Mouse (Mus musculus): ENCODE measurements around the gene Tfdp1.
"Not testable (repeated sequence)": the region's sequence is repeated elsewhere in the genome, so short reads cannot be mapped to it uniquely, and the experiment has no call there.

The Tfdp1 gene

DNA sequence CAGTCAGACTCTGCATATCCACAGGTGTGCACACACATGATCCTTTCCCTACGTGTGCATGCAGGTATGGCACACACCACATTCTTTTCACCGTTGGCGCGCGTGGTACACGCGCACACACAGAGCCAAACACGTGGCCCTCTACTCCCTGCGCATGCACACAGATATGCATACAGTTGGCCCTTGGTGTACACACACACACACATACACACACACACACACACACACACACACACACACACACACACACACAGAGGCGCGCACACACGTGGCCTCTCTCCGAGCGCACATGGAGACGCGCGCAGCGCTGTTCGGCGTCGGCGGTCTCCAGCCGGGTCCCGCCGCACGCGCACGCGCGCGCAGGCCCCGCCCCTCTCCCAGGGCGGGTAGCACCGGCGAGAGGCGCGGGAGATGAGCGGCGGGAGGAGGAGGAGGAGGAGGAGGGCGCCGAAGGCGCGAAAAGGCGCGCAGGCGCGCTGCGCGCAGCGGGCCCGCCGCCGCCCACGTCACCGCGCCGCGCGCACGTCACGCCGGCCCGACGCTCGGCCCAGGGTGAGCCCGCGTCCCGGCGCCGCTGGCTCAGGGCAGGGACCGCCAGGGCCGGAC lies at the start of gene Tfdp1:
Gene Tfdp1, plus strand, starts transcription at position 497 of the 606 bp plus-strand sequence.
- peak; percentile 81 to 87 for DNase-seq

DNA sequence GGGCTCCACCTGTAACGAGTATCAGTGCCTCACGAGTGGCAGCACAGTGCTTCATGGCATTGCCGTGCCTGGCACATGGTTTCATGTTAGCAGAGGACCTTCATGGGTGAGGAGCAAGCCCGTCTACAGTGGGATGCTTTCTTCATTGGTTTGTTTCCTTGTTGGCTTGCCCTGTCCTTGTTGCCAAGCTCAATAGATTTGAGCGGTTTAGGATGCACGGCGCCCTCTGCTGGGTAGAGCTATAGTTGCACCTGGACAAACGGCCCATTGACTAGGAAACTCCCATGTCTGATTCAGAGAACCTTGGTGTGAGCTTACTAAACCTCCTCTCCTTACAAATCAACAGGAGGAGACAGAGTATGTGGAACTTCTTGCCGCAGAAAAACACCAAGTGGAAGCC lies 46.2 kb upstream of the Tfdp1 start:
- peak; percentile 67 to 88 for DNase-seq

DNA sequence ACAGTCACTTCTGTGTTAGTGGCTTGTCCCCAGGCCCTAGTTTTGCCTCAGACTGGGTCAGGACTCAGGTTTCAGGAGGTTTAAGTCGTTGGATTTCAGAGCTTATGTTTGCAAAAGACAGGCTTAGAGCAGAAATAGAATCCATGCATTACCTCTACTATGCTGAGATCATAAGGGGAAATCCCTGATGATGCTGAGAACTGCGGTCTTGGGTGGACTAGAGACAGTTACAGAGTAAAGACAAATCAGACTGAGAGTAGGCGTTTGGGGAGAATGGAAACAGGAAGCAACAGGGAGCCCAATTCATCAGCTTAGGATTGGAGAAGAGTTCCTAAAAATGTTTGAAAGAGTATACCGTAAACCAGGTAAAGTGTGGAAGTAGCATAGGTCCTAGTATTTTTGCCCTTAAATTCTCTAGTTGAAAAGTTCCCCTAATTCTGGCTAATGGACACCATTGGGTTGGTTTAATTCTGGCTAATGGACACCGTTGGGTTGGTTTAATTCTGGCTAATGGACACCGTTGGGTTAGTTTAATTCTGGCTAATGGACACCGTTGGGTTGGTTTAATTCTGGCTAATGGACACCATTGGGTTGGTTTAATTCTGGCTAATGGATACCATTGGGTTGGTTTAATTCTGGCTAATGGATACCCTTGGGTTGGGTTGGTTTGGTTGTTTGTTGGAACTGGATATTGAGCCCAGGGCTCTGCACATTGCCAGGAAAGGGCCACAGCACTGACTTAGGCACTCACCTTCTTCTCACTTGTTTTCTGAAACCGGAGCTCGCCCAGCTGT lies 44.7 kb upstream of the Tfdp1 start:
- peak; percentile 12 to 26 for DNase-seq

DNA sequence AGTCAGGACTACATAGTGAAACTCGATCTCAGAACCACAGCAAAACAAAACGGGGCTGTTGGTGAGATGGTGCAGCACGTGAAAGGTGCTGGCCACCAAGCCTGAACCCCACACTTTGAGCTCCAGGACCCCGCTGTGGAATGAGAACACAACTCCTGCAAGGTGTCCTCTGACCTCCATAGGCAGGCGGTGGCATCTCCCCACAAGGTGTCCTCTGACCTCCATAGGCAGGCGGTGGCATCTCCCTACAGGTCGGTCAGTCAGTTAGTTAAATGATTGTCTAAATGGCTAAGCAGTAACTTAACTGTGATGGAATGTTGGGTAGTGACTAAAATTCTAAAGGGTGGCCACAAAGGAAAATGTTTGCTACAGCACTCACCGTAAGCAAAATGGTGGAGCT lies 39.0 kb upstream of the Tfdp1 start:
- peak; percentile 17 to 35 for DNase-seq

DNA sequence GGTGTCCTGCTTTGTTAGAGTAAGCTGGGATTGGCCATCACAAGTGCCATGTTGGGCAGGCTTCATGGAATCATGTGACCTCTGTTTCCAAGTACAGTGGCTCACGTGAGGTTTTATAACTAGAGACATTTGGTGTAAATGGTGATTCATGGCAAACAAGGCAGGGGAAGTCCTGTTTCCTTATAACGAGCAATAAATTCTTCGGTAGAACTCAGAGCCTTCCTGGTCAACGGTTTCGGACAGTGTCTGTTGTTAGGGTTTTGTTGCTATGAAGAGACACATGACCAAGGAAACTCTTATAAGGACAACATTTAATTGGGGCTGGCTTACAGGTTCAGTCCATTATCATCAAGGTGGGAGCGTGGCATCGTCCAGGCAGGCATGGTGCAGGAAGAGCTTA lies 37.5 kb upstream of the Tfdp1 start:
- DNase-seq: no peak

DNA sequence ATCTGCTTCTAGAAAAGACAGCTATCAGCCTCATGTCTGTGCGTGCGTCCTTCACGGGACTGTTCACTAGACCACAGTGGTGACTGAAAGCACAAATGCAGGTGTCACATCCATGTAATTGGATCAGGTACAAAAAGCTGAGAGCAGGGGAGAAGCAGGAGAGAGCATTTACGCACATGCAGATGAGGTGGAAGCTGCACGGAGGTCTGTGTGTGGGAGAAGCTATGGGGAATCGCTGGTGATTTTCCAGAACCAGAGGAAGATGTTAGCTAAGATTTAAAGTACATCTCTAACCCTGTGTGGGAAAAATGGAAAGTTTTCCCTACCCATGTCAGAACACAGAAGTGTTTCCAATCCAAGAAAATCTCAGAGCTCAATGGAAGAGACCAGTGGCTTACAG lies 33.1 kb upstream of the Tfdp1 start:
- no peak for DNase-seq

DNA sequence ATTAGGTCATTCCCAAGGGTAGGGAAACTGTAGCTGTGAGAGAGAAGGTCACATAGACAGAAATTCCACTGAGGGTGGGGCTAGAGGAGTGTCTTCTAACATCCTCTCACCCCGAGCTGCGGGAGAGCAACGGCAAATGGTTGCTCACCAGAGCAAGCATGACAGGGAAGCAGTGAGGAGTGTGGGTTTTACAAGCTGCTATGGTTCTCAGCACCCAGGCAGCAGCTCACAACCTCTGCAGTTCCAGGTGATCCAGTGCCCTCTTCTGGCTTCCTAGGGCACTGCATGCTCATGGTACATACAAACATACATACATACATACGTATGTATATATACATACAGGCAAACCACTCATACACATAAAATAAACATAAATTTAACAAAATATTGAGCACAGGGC lies 32.7 kb upstream of the Tfdp1 start:
- no peak for DNase-seq

DNA sequence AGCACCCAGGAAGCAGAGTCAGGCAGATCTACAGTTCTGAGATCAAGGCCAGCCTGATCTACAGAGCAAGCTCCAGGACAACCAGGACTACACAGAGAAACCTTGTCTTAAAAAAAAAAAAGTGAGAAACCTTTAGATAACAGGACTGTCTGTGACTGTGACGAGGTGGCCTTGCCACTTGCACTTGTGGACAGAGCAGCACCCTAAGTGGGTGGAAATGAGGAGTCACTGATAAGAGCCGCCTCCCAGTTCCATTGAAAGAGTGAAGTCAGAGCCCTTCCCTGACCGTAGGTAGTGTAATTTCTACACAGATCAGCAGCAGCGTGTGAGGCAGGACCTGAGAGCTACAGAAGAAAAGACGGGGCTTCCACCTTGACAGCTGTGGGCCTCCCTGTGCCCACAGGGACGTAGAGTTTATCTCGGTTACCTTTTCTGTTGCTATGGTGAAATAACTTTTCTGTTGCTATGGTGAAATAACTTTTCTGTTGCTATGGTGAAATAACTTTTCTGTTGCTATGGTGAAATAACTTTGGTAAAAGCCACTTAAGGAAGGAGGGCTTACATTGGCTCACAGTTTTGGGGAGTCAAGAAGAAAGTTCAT lies 32.1 kb upstream of the Tfdp1 start:
- DNase-seq: no peak

DNA sequence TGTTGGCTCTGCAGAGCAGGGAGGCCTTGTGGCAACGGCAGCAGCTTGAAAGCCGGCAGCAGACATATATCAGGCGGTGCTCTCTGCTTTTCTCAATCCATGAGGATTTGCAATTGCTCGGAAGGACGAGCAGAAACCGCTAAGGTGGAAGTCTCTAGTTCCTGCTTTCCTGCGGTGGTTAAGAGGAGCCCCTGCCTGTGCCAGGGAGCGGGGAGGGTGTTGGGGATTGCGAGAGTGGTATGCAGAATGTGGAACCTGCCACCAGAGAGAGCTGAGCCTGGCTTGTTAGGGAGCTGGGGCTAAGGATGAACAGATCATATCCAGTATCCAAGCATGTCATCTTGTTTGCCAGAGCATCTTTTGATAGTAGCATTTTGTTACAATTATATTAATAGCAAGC lies 31.6 kb upstream of the Tfdp1 start:
- DNase-seq: no peak

DNA sequence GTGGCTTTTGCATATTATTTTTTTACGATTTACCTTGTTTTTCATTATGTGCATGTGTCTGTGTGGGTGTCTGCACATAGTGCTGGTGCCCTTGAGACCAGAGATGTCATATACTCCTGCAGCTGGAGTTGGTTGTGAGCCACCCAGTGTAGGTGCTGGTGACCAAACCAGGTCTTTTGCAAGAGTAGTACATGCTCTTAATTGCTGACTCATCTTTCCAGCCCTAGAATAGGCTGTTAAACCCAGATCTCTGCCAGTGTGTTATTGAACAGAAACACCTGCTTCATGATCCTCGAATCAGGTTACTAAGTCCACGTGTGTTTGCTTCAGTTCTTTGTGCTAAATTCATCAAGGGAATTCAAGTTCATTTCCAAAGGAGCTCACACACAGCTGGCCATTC lies 23.6 kb upstream of the Tfdp1 start:
- no peak for DNase-seq

DNA sequence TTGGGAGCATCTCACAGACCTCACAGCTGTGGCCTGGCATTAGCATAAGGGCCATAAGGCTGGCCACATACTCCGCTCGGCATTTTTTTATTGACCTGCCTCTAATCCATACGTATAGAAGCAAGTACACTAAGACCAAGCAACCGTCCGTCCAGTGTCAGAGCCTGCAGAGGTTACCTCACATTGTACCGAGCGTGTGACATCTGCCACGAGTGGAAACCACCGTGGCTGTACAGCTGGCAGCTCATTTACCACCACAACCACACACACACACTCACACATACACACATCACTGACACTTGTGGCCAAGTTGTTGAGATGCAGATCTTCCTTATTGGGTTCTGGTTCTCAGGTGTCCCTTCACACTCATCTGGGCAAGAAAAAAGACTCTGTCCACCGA lies 21.9 kb upstream of the Tfdp1 start:
- DNase-seq: no peak

DNA sequence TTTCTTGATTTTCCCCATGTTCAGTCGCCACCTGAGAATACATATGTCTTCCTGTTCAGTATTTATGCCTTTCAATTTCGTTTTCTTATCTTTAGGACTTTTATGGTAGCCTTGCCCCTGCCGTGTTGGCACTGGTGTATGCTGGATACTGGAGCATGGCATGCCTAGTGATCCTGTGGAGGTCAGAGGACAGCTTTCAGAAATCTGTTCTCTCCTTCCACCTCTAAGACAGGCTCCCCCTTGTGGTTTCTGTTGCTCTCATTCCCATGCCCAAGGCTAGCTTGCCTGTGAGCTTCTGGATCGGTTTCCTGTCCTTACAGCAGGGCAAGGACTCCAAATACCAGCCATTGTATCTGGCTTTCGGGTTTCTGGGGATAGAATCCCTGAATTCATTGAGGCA lies 12.0 kb upstream of the Tfdp1 start:
- peak; percentile 62 to 76 for DNase-seq

DNA sequence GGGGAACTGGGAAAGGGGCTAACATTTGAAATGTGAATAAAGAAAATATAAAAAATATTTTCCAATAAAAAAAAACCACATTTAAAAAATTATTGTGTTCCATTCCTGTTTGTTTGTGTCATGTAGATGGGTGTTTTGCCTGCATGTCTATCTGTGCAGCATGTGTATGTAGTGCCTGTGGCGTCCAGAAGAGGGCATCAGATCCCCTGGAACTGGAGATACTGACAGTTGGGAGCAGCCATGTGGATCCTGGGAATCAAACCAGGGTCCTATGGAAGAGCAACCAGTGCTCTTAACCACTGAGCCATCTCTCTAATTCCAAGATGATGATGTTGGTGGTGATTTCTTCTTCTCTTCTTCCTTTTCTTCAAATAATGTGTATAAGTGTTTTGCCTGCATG lies 3.9 kb upstream of the Tfdp1 start:
- peak in 1 of 2 experiments; percentile 17 for DNase-seq

DNA sequence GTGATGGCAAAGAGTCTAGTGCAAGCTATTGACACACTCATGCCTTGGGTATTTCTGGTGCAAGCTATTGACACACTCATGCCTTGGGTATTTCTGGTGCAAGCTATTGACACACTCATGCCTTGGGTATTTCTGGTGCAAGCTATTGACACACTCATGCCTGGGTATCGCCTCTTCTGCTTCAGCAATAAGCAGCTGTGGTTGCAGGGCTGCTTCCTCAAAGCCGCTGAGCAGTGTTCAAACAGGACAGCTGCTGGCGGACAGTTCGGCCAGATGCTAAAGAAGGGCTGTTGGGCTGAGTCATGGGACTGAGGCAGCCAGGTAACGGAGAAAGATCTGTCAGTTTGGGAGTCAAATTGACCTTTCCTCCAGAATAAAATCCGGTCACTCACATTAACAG lies 1.3 kb upstream of the Tfdp1 start:
- not testable (repeated sequence) for DNase-seq

DNA sequence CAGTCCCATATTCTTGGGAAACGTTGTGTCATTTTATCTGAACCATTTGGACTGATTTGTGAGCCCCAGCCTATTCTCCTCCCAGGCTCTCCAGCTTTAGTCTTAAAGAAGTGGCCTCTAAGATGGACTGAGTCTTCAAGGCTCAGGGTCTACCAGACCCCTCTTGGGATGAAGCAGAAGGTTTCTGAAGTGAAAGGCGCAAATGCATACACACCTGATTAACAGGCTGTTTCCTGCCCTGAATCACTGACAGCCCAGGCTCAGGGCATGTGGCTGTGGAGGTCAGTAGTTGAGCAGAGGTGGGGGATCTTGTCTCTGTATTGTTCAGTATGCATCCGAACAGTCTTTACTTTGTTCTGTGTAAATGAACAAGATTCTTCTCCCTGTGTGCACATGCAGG lies 873 bp upstream of the Tfdp1 start:
- DNase-seq: no peak

DNA sequence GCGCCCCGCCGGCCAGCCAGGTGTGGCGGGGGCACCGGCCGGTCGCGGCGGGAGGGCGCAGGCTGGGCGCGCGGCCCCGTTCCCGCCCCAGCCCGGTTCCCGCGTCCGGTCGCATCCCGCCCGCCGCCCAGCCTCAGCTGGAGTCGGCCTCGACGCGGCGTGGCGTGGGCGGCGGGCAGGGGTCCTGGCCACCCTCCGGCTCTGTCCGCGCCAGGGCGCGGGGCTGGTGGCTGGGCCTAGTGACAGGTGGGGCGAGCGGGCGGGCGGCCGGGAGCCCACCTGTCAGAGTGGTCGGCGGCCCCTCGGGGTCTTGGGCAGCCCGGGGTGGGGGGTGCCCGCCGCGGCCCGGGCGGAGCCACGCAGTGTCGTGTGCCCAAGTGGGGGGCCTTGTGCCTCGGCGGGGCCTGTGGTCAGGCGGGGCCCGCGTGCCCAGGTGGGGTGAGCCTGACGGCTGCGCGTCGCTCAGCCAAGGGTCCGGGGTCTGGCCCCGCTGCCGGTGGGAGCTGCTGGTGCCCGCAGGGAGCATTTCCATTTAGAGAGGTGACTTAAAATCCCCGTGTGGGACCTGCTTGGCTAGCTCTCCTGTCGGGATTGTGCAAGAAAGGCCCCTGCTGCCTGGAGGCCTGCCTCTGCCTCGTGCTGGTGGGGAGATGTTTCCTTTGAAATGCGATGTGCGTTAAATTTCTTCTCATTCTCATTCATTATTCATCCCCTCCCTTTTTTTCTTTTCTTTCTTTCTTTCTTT lies 522 bp downstream of the Tfdp1 start:
- peak in 1 of 2 experiments; percentile 24 for DNase-seq

DNA sequence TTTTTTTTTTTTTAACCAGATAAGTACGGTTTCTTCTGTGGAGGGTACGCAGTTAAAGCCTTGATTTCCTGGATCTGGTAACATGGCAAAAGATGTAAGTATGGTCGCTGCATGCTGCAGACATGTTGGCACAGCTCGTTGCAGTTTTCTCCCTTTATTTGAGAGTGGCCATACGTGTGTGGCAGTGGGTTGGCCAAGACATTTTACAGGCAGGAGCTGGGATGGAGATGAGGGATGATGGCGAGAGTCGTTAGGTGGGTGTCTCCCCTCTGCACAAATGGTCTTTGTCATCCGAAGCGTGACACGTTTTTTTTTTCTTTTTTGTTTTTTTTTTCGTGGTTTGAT lies 1.1 kb downstream of the Tfdp1 start:
- DNase-seq: no peak

DNA sequence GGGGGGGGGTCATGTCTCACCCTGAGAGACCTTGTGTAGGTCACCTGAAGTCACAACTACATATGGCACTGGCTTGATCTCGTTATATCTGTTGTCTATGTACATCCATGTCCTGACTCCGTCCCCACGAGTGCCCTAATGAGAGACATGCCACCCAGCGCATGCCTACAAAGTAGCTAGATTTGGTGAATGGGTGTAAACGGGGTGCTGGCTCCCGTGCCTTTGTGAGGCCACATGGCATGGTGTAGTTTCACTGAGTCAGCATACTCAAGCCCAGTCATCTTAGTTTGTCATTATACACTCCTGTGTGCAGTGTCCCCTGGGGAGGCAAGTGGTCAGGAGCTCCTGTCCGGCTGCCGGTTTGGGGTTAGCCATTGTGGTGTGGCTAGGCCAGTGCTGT lies 2.1 kb downstream of the Tfdp1 start:
- DNase-seq: no peak

DNA sequence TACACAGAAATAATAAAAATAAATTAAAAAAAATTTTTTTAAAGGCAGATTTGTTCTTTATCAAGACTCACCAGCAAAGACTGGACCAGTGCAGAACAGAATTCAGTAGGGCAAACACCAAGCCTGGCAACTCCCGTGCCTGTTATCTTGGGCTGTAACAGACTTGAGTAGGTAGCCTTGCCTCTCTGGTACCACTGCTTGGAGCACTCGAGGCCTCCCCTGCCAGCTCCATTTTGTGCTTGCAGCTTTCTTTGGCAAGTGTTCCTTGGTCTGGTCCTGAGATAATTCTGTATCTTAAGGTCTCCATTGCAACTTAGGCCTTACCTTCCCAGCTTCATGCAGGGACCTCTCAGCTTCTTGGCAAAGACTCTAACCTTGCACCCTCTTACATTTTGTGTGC lies 3.8 kb downstream of the Tfdp1 start:
- DNase-seq: no peak

DNA sequence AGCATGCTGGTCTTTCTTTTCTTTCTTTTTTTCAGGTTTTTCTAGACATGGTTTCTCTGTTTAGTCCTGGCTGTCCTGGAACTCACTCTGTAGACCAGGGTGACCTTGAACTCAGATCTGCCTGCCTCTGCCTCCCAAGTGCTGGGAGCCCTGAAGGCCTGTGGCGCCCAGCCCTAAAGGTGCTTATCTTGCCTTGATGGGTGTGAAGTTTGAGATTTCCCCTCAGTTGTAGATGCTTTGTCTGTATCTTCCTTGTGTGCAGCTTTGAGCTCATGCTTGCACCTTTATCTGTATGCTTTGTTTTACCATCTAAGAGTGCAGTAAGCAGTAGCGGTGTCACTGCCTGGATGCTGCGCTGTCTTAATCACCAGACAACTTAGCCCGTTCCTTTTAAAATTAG lies 4.6 kb downstream of the Tfdp1 start:
- DNase-seq: no peak

DNA sequence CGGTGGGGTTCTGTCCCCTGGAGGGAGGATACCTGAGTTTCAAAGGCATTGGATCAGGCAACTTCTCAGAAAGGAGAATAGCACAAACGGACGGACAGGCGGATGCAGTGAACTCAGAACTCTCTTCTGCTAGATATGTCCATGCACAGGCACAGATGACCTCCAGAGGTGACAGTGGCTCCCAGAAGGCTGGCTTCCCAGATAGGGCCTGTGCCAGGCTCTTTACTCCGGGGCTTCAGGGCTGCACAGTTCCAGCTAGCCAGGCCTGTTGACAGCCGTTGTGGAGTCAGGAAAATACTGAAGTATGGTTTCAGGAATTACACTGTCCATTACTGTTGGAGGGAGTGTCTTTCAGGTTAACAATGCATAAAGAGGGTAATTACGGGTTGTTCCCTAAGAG lies 11.5 kb downstream of the Tfdp1 start:
- DNase-seq: no peak

DNA sequence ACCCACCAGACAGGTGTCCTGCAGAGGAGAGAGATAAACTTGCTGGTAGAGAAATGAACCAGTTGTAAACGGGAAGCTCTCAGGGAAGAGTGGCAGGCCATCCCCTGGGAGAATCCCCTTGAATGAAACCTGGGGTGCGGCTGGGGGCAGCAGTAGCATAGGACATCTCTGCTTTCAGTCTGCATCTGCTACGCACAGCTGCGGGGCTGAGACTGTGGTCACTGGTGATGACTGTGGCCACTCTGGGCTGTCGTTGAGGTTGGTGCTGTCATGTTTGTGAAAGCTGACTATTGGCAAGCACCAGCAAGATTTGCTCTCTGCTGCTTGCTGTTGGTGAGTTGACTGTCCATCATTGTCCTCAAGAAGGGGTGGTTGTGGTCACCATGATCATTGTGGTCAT lies 13.0 kb downstream of the Tfdp1 start:
- no peak for DNase-seq

DNA sequence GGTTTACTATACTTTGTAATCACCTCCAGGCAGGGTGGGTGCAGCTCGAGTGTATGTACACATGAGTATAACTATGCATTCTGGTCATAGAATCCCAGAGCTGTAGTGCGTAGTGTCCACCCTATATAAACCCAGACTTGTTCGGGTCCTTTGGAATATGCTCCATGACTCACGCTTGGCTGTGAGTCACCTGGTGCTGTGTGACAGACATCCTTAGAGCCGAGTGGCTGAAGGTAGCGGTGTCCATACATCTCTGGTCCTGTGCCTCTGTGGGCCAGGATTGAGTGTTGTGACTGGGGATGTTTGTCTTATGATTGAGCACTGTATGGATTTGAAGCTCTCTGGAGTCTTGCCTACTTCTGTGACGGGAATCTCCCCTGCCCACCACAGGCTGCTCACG lies 14.1 kb downstream of the Tfdp1 start:
- DNase-seq: no peak

All from kidney, postnatal 36 days (tissue).